Mouse (Mus musculus): ENCODE results near the gene Gpr34. TPM values are rescaled to one million over a fixed set of nuclear protein-coding genes. Genes with fewer than 3 reads are reported as not detected.

The Gpr34 gene
- polyA plus RNA-seq, 1 experiment from 2014 or later, result 1.6 TPM

- H3K4me1 ChIP-seq (ENCODE audit: control insufficient read depth in 2 of 2, insufficient read depth in 2 of 2, low read length in 2 of 2), result no peaks in the 10 kb centered on the region
- no peak overlapping the region for H3K9ac ChIP-seq (ENCODE audit: low read length)
- 75% methylated on average over 3 of the region's 3 CpGs for WGBS
- H3K4me3 ChIP-seq (ENCODE audit: control insufficient read depth in 1 of 2, insufficient read depth in 1 of 2, low read depth in 1 of 2, low read length in 2 of 2), result no peak overlapping the region
- H3K27me3 ChIP-seq (ENCODE audit: control insufficient read depth, insufficient read depth, low read length), result no peaks in the 10 kb centered on the region
- no peak overlapping the region; a peak in 1 of 4 replicates for H3K27ac ChIP-seq (replicated peaks in 1 of 2; ENCODE audit: control insufficient read depth in 1 of 2, insufficient read depth in 1 of 2, low read depth in 2 of 2, low read length in 2 of 2)
- H3K4me2 ChIP-seq (ENCODE audit: low read length), result no peak overlapping the region
- no peaks in the 10 kb centered on the region for H3K9me3 ChIP-seq (ENCODE audit: control insufficient read depth, low read length)
- H3K36me3 ChIP-seq (ENCODE audit: control insufficient read depth, insufficient read depth, low read length), result no peaks in the 10 kb centered on the region
- ATAC-seq (ENCODE audit: insufficient number of reproducible peaks, insufficient read depth, low FRiP score, low read depth), result no peak
Observed at GRCm38 (mm10) chrX:13655005-13655421, 23.1 kb downstream of the Gpr34 start.

- Histone ChIP-seq H3K9me3 (ENCODE audit: control insufficient read depth, low read length) (no peaks in the 10 kb centered on the region), H3K9ac (ENCODE audit: low read length) (no peak overlapping the region), H3K36me3 (ENCODE audit: control insufficient read depth, insufficient read depth, low read length) (no peaks in the 10 kb centered on the region), H3K27ac (replicated peaks in 1 of 2; ENCODE audit: control insufficient read depth in 1 of 2, insufficient read depth in 1 of 2, low read depth in 2 of 2, low read length in 2 of 2) (no peak overlapping the region), H3K4me3 (ENCODE audit: control insufficient read depth in 1 of 2, insufficient read depth in 1 of 2, low read depth in 1 of 2, low read length in 2 of 2) (no peak overlapping the region), H3K4me1 (ENCODE audit: control insufficient read depth in 2 of 2, insufficient read depth in 2 of 2, low read length in 2 of 2) (no peaks in the 10 kb centered on the region), H3K4me2 (ENCODE audit: low read length) (no peak overlapping the region), H3K27me3 (ENCODE audit: control insufficient read depth, insufficient read depth, low read length) (no peaks in the 10 kb centered on the region)
- no peak for ATAC-seq (ENCODE audit: insufficient number of reproducible peaks, insufficient read depth, low FRiP score, low read depth)
- 68% methylated on average over 6 of the region's 6 CpGs for WGBS
Observed at GRCm38 (mm10) chrX:13655906-13656305, 24.0 kb downstream of the Gpr34 start.

- H3K4me3 ChIP-seq (ENCODE audit: control insufficient read depth in 1 of 2, insufficient read depth in 1 of 2, low read depth in 1 of 2, low read length in 2 of 2), result no peak overlapping the region
- no peaks in the 10 kb centered on the region for H3K9me3 ChIP-seq (ENCODE audit: control insufficient read depth, low read length)
- no peak for ATAC-seq (ENCODE audit: insufficient number of reproducible peaks, insufficient read depth, low FRiP score, low read depth)
- no peaks in the 10 kb centered on the region for H3K4me1 ChIP-seq (ENCODE audit: control insufficient read depth in 2 of 2, insufficient read depth in 2 of 2, low read length in 2 of 2)
- H3K4me2 ChIP-seq (ENCODE audit: low read length), result no peak overlapping the region
- 13% methylated on average over 1 of the region's 1 CpGs for WGBS
- no peak overlapping the region for H3K27ac ChIP-seq (replicated peaks in 1 of 2; ENCODE audit: control insufficient read depth in 1 of 2, insufficient read depth in 1 of 2, low read depth in 2 of 2, low read length in 2 of 2)
- H3K9ac ChIP-seq (ENCODE audit: low read length), result no peak overlapping the region
- no peaks in the 10 kb centered on the region for H3K27me3 ChIP-seq (ENCODE audit: control insufficient read depth, insufficient read depth, low read length)
- no peaks in the 10 kb centered on the region for H3K36me3 ChIP-seq (ENCODE audit: control insufficient read depth, insufficient read depth, low read length)
Observed at GRCm38 (mm10) chrX:13656721-13657120, 24.8 kb downstream of the Gpr34 start.

- H3K27ac ChIP-seq (replicated peaks in 1 of 2; ENCODE audit: control insufficient read depth in 1 of 2, insufficient read depth in 1 of 2, low read depth in 2 of 2, low read length in 2 of 2), result no peak overlapping the region
- no peak overlapping the region for H3K4me3 ChIP-seq (ENCODE audit: control insufficient read depth in 1 of 2, insufficient read depth in 1 of 2, low read depth in 1 of 2, low read length in 2 of 2)
- no peak overlapping the region for H3K4me2 ChIP-seq (ENCODE audit: low read length)
- no peaks in the 10 kb centered on the region for H3K9me3 ChIP-seq (ENCODE audit: control insufficient read depth, low read length)
- no peaks in the 10 kb centered on the region for H3K36me3 ChIP-seq (ENCODE audit: control insufficient read depth, insufficient read depth, low read length)
- H3K4me1 ChIP-seq (ENCODE audit: control insufficient read depth in 2 of 2, insufficient read depth in 2 of 2, low read length in 2 of 2), result no peaks in the 10 kb centered on the region
- no peaks in the 10 kb centered on the region for H3K27me3 ChIP-seq (ENCODE audit: control insufficient read depth, insufficient read depth, low read length)
- 77% methylated on average over 3 of the region's 3 CpGs for WGBS
- H3K9ac ChIP-seq (ENCODE audit: low read length), result no peak overlapping the region
- ATAC-seq (ENCODE audit: insufficient number of reproducible peaks, insufficient read depth, low FRiP score, low read depth), result no peak
Observed at GRCm38 (mm10) chrX:13658616-13659140, 26.8 kb downstream of the Gpr34 start.

GRCm38 (mm10) chrX:13659201-13659890 is 27.5 kb downstream of the Gpr34 start:
- no peak overlapping the region for H3K4me3 ChIP-seq (ENCODE audit: control insufficient read depth in 1 of 2, insufficient read depth in 1 of 2, low read depth in 1 of 2, low read length in 2 of 2)
- no peaks in the 10 kb centered on the region for H3K27me3 ChIP-seq (ENCODE audit: control insufficient read depth, insufficient read depth, low read length)
- H3K27ac ChIP-seq (replicated peaks in 1 of 2; ENCODE audit: control insufficient read depth in 1 of 2, insufficient read depth in 1 of 2, low read depth in 2 of 2, low read length in 2 of 2), result no peak overlapping the region
- no peak for ATAC-seq (ENCODE audit: insufficient number of reproducible peaks, insufficient read depth, low FRiP score, low read depth)
- no peaks in the 10 kb centered on the region for H3K4me1 ChIP-seq (ENCODE audit: control insufficient read depth in 2 of 2, insufficient read depth in 2 of 2, low read length in 2 of 2)
- 66% methylated on average over 4 of the region's 4 CpGs for WGBS
- H3K9me3 ChIP-seq (ENCODE audit: control insufficient read depth, low read length), result no peaks in the 10 kb centered on the region
- H3K36me3 ChIP-seq (ENCODE audit: control insufficient read depth, insufficient read depth, low read length), result no peaks in the 10 kb centered on the region
- no peak overlapping the region for H3K9ac ChIP-seq (ENCODE audit: low read length)
- H3K4me2 ChIP-seq (ENCODE audit: low read length), result no peak overlapping the region

GRCm38 (mm10) chrX:13661063-13661462 is 29.2 kb downstream of the Gpr34 start, which contains the start of gene Gpr82:
Gpr82 (plus strand) TSS chrX:13661363.
- ATAC-seq (ENCODE audit: insufficient number of reproducible peaks, insufficient read depth, low FRiP score, low read depth), result no peak
- WGBS, result 78% methylated on average over 5 of the region's 5 CpGs

GRCm38 (mm10) chrX:13668867-13669266 is 37.0 kb downstream of the Gpr34 start:
- WGBS, result 65% methylated on average over 5 of the region's 5 CpGs
- no peak overlapping the region for H3K4me2 ChIP-seq (ENCODE audit: low read length)
- H3K9me3 ChIP-seq (ENCODE audit: control insufficient read depth, low read length), result no peaks in the 10 kb centered on the region
- H3K27ac ChIP-seq (replicated peaks in 1 of 2; ENCODE audit: control insufficient read depth in 1 of 2, insufficient read depth in 1 of 2, low read depth in 2 of 2, low read length in 2 of 2), result no peak overlapping the region
- no peaks in the 10 kb centered on the region for H3K27me3 ChIP-seq (ENCODE audit: control insufficient read depth, insufficient read depth, low read length)
- H3K4me3 ChIP-seq (ENCODE audit: control insufficient read depth in 1 of 2, insufficient read depth in 1 of 2, low read depth in 1 of 2, low read length in 2 of 2), result no peak overlapping the region
- no peak overlapping the region for H3K9ac ChIP-seq (ENCODE audit: low read length)
- ATAC-seq (ENCODE audit: insufficient number of reproducible peaks, insufficient read depth, low FRiP score, low read depth), result no peak
- H3K36me3 ChIP-seq (ENCODE audit: control insufficient read depth, insufficient read depth, low read length), result no peaks in the 10 kb centered on the region
- H3K4me1 ChIP-seq (ENCODE audit: control insufficient read depth in 2 of 2, insufficient read depth in 2 of 2, low read length in 2 of 2), result no peaks in the 10 kb centered on the region

More at GRCm38 (mm10) chrX:13661063-13661462, 29.2 kb downstream of the Gpr34 start, which contains the start of gene Gpr82:
- Histone ChIP-seq H3K4me2 (ENCODE audit: low read length) (no peak within 1 kb of the TSS), H3K4me3 (ENCODE audit: control insufficient read depth in 1 of 2, insufficient read depth in 1 of 2, low read depth in 1 of 2, low read length in 2 of 2) (no peak within 1 kb of the TSS), H3K4me1 (ENCODE audit: control insufficient read depth in 2 of 2, insufficient read depth in 2 of 2, low read length in 2 of 2) (no peaks in the 10 kb centered on the region), H3K9ac (ENCODE audit: low read length) (no peak within 1 kb of the TSS), H3K27ac (replicated peaks in 1 of 2; ENCODE audit: control insufficient read depth in 1 of 2, insufficient read depth in 1 of 2, low read depth in 2 of 2, low read length in 2 of 2) (no peak within 1 kb of the TSS), H3K27me3 (ENCODE audit: control insufficient read depth, insufficient read depth, low read length) (no peaks in the 10 kb centered on the region), H3K9me3 (ENCODE audit: control insufficient read depth, low read length) (no peaks in the 10 kb centered on the region), H3K36me3 (ENCODE audit: control insufficient read depth, insufficient read depth, low read length) (no peaks in the 10 kb centered on the region)

GRCm38 (mm10) chrX:13670342-13670741 is 38.5 kb downstream of the Gpr34 start:
- no peaks in the 10 kb centered on the region for H3K36me3 ChIP-seq (ENCODE audit: control insufficient read depth, insufficient read depth, low read length)
- H3K4me1 ChIP-seq (ENCODE audit: control insufficient read depth in 2 of 2, insufficient read depth in 2 of 2, low read length in 2 of 2), result no peaks in the 10 kb centered on the region
- WGBS, result 79% methylated on average over 3 of the region's 3 CpGs
- H3K27me3 ChIP-seq (ENCODE audit: control insufficient read depth, insufficient read depth, low read length), result no peaks in the 10 kb centered on the region
- no peak overlapping the region for H3K9ac ChIP-seq (ENCODE audit: low read length)
- H3K4me3 ChIP-seq (ENCODE audit: control insufficient read depth in 1 of 2, insufficient read depth in 1 of 2, low read depth in 1 of 2, low read length in 2 of 2), result no peak overlapping the region
- no peak for ATAC-seq (ENCODE audit: insufficient number of reproducible peaks, insufficient read depth, low FRiP score, low read depth)
- no peaks in the 10 kb centered on the region for H3K9me3 ChIP-seq (ENCODE audit: control insufficient read depth, low read length)
- no peak overlapping the region for H3K4me2 ChIP-seq (ENCODE audit: low read length)
- H3K27ac ChIP-seq (replicated peaks in 1 of 2; ENCODE audit: control insufficient read depth in 1 of 2, insufficient read depth in 1 of 2, low read depth in 2 of 2, low read length in 2 of 2), result no peak overlapping the region
